Mouse (Mus musculus) testis, adult 2 months (tissue): Measurements from ENCODE around the gene Pcgf1.

Experiments used
- CTCF ChIP-seq: fragments of 200-500 bp; IDR thresholded peaks from 2 replicates; pipeline ENCODE4 v1.5.1; 2012; ENCODE audit warnings: low read depth, mild to moderate bottlenecking, inconsistent platforms, low read length, moderate library complexity; ENCODE audit not compliant: control insufficient read depth, insufficient read depth, insufficient replicate concordance
- POLR2A ChIP-seq: fragments of 200-500 bp; IDR thresholded peaks from 2 replicates; pipeline ENCODE4 v1.6.1; 2012; ENCODE audit warnings: low read depth, mild to moderate bottlenecking, inconsistent platforms, low read length, moderate library complexity; ENCODE audit not compliant: control insufficient read depth

DNA sequence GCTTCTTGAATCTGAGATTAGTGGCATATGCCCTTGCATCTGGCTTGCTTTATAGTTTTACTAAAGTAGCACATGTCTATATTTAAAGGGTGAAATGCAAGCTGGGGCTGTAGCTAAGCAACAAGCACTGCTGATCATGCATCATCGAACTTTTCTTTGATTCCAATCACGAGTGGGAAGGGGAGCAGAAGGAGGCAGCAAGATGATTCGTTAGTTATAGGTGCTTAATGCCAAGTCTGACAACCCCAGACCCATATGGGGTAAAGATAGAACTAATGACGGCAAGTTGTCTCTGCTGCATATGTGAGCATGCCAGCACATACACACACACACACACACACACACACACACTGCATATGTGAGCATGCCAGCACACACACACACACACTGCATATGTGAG is 26.5 kb downstream of the Pcgf1 start:
- TF ChIP-seq POLR2A (no peak), CTCF (no peak)
